Mouse (Mus musculus): ENCODE measurements around the gene Rpl7l1. TPM values are rescaled to one million over a fixed set of nuclear protein-coding genes. Genes with fewer than 3 reads are reported as not detected.
"Not testable (repeated sequence)": the region's sequence is repeated elsewhere in the genome, so short reads cannot be mapped to it uniquely, and the experiment has no call there.

Rpl7l1 gene
- polyA plus RNA-seq, 1 experiment from 2014 or later, result 74.7 TPM

DNA sequence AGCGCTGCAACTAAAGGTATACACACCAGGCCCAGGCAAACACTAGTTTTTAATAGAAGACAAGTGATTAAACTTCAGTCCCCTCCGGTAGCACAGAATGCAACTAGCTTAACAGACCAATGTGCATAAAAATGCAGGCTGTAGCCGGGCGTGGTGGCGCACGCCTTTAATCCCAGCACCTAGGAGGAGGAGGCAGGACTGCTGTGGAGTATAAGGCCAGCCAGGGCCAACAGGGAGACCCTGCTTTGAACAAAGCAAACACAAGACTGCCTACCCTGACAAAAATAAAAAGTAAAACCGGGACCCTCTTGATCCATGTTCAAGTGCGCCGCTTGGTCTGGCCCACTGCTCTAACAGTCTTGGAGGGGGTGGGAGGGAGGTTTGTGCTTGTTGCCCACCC lies 7.4 kb downstream of the Rpl7l1 start:
- H3K9me3 ChIP-seq (replicated peaks), result no peaks in the 10 kb centered on the region
- H3K4me2 ChIP-seq, result no peak overlapping the region
- no peak overlapping the region for H3K4me3 ChIP-seq (replicated peaks)
- H3K9ac ChIP-seq, result no peak overlapping the region
- H3K27ac ChIP-seq (replicated peaks), result no peak overlapping the region
- no peaks in the 10 kb centered on the region for H3K27me3 ChIP-seq
- H3K4me1 ChIP-seq (replicated peaks), result peaks cover 29% of the 10 kb centered on the region
- no peak for ATAC-seq (ENCODE audit: insufficient read depth)
- H3K36me3 ChIP-seq (replicated peaks), result peaks cover 62% of the 10 kb centered on the region
- 89% methylated on average over 9 of the region's 9 CpGs for WGBS (ENCODE audit: insufficient replicate concordance)

DNA sequence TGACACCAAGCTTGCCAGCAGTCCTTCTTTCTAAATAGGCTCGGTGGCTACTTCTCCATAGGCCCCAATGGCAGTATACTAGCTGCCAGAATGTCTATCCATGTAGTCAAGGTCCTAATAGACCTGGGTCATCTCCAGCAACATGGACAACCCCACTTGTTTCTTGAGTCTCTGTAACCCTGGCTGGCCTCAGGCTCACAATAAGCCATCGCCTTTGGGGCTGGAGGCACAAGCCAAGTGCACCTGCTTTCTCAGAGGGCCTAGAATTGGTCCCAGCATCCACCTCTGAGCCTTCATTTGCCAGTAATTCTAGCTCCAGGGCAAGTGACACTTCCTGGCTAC lies 8.4 kb downstream of the Rpl7l1 start:
- 50% methylated on average over 2 of the region's 2 CpGs for WGBS (ENCODE audit: insufficient replicate concordance)
- ATAC-seq (ENCODE audit: insufficient read depth), result no peak
- H3K27me3 ChIP-seq, result no peaks in the 10 kb centered on the region
- peak overlapping the region; percentile 81; the same call in 1 of the 2 replicates for H3K27ac ChIP-seq (replicated peaks)
- peak overlapping the region; percentile 75 for H3K4me3 ChIP-seq (replicated peaks)
- peaks cover 52% of the 10 kb centered on the region for H3K36me3 ChIP-seq (replicated peaks)
- peaks cover 25% of the 10 kb centered on the region for H3K4me1 ChIP-seq (replicated peaks)
- 0 out of 2 replicates have a peak overlapping the region, but pooled peaks have one; percentile 71 for H3K9ac ChIP-seq
- peak overlapping the region; percentile 87 for H3K4me2 ChIP-seq
- no peaks in the 10 kb centered on the region for H3K9me3 ChIP-seq (replicated peaks)

DNA sequence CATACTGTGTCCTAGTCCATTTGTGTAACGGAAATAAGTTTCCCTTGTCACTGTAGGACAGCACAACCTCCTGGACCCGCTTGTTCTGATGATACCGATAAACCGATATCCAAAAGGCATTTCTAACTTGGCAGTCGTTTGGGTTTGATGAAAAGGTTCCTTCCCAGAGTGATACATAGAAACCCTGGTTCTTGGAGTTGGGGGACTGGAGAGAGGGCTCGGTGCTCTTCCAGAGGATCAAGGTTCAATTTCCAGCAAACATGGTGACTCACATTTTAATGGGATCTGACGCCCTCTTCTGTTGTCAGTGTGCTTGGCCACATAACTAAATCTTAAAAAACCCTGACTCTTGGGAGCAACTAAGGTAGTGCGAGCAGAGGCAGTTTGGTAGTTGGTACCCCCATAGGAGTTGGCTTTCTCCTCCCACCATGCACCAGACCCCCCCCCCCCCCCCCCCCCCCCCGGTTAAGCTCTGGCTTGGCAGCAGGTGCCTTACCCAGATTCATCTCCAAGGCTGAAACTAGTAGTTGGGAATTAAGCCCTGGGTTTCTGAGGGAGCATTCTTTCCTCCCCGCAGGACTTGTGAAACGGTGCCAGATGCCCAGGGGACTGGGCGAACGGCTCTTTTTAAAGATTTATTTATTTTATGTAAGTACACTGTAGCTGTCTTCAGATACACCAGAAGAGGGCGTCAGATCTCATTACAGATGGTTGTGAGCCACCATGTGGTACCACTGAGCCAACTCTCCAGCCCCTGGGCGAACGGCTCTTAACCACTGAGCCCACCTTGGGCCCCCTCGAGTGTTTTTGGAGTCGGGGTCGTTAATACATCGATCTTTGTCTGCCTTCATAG lies 9.0 kb downstream of the Rpl7l1 start:
- Histone ChIP-seq H3K9ac (peak overlapping the region; percentile 71), H3K4me1 (replicated peaks) (peaks cover 25% of the 10 kb centered on the region), H3K27me3 (no peaks in the 10 kb centered on the region), H3K4me3 (replicated peaks) (peak overlapping the region; percentile 75), H3K9me3 (replicated peaks) (no peaks in the 10 kb centered on the region), H3K27ac (replicated peaks) (peak overlapping the region; percentile 81), H3K4me2 (peak overlapping the region; percentile 87), H3K36me3 (replicated peaks) (peaks cover 46% of the 10 kb centered on the region)
- peak; percentile 11; the same call in 1 of the 2 replicates for ATAC-seq (ENCODE audit: insufficient read depth)
- 7% methylated on average over 19 of the region's 20 CpGs for WGBS (ENCODE audit: insufficient replicate concordance)

DNA sequence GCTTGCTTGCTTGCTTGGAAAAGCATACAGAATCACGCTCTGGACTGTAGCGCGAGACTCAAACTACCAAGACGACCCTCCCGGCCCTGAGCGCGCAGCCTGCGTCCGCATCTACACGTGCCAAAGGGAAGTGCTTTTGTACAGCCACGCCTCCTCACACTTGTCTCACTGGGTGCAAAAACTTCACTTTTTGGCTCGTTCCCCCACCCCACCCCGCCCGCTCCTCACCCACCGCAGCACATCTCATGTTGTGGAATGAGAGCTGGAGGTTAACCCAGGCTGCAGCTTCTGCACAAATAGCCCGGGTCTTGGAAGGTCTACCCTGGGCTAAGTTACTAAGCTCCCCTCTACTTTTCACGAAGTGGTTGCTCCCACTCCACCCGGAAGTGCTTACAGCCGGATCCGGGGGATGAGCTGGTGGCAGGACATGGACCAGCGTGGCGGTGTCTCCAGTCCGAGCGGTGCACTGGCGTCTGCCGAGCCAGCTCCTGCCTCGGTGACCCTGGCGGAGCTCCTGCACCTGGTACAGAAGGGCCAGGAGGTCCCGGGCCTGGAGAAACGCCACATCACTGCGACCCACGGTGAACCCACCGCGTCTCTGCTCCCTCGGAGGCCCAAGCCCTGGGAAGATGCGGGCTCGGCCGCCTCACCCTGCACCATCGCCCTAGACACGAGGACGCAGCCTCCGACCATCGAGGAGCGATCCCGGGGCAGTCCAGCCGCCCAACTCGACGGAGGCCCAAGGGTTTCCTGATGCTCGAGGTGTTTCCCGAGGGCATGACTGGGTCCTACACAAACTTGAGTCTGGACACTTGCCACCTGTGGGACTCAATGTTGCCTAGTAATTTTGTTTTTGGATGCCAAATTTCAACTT lies 9.8 kb downstream of the Rpl7l1 start, which contains the start of gene 2310039H08Rik:
Gene 2310039H08Rik, plus strand, starts transcription at position 232 of the 874 bp plus-strand sequence.
- Histone ChIP-seq H3K27ac (replicated peaks) (peak within 1 kb of the TSS; percentile 81), H3K9ac (peak within 1 kb of the TSS; percentile 71), H3K9me3 (replicated peaks) (no peaks in the 10 kb centered on the region), H3K4me3 (replicated peaks) (peak within 1 kb of the TSS; percentile 75), H3K36me3 (replicated peaks) (peaks cover 38% of the 10 kb centered on the region), H3K4me2 (peak within 1 kb of the TSS; percentile 87), H3K4me1 (replicated peaks) (peaks cover 28% of the 10 kb centered on the region), H3K27me3 (no peaks in the 10 kb centered on the region)
- ATAC-seq (ENCODE audit: insufficient read depth), result peak; percentile 79
- under 1% methylated on average over 50 of the region's 50 CpGs for WGBS (ENCODE audit: insufficient replicate concordance)

DNA sequence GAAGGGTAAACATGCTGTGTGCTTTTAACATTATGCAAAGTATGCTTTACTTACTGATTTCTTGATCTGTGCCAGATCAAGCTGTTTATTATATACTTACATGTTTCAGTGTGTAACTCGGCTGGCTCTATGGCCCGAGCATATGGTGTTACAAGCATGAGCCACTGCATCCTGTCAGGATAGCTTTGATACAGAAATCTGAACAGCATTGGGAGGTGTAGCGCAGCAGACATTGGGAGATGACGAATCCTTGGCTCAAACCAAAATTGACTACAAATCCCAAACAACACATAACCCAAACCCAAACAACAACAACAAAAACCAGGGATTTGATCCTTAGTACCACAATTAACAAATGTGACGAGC lies 10.5 kb downstream of the Rpl7l1 start:
- H3K4me2 ChIP-seq, result peak overlapping the region; percentile 87
- no peak for ATAC-seq (ENCODE audit: insufficient read depth)
- H3K9me3 ChIP-seq (replicated peaks), result no peaks in the 10 kb centered on the region
- H3K27ac ChIP-seq (replicated peaks), result peak overlapping the region; percentile 81
- 7% methylated on average over 5 of the region's 5 CpGs for WGBS (ENCODE audit: insufficient replicate concordance)
- no peaks in the 10 kb centered on the region for H3K27me3 ChIP-seq
- H3K9ac ChIP-seq, result peak overlapping the region; percentile 71
- peaks cover 28% of the 10 kb centered on the region for H3K4me1 ChIP-seq (replicated peaks)
- peak overlapping the region; percentile 75 for H3K4me3 ChIP-seq (replicated peaks)
- peaks cover 32% of the 10 kb centered on the region for H3K36me3 ChIP-seq (replicated peaks)

DNA sequence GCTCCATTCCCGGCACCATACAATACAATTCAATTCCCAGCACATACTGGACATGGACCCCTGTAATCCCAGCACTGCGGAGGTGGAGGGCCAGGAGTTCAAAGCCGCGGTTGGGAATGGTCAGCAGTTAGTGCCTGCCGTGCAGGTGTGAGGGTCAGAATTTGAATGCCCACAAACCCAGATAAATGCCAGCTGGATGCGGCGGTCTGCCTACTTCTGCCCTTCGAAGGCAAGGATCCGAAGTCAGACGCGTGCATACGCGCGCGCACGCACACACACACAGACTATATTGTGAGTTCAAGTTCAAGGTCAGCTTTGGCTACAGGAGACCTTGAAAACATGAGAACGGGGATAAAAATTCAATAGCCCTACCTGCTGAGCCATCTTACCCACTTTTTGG lies 10.9 kb downstream of the Rpl7l1 start:
- ATAC-seq (ENCODE audit: insufficient read depth), result no peak
- H3K27ac ChIP-seq (replicated peaks), result no peak overlapping the region
- H3K4me3 ChIP-seq (replicated peaks), result peak overlapping the region; percentile 75
- WGBS (ENCODE audit: insufficient replicate concordance), result 64% methylated on average over 17 of the region's 17 CpGs
- 0 out of 2 replicates have a peak overlapping the region, but pooled peaks have one; percentile 71 for H3K9ac ChIP-seq
- no peaks in the 10 kb centered on the region for H3K9me3 ChIP-seq (replicated peaks)
- H3K27me3 ChIP-seq, result no peaks in the 10 kb centered on the region
- peak overlapping the region; percentile 87 for H3K4me2 ChIP-seq
- H3K36me3 ChIP-seq (replicated peaks), result peaks cover 27% of the 10 kb centered on the region
- H3K4me1 ChIP-seq (replicated peaks), result peaks cover 28% of the 10 kb centered on the region

DNA sequence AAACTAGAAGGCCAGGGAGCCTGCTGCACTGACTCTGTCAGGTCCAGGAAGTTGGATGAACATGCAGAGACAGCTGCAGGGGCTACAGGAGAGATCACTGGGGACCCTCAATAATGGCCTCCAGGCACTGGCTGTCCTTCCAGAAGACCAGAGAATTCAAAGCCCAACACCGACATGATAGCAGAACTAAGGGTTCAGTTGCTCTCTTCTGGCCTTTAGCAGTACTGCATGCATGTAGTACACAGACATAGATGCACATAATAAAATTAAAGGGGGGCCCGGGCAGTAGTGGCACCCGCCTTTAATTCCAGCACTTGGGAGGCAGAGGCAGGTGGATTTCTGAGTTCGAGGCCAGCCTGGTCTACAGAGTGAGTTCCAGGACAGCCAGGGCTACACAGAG lies 11.4 kb downstream of the Rpl7l1 start:
- no peak overlapping the region for H3K27ac ChIP-seq (replicated peaks)
- peaks cover 22% of the 10 kb centered on the region for H3K36me3 ChIP-seq (replicated peaks)
- no peak overlapping the region for H3K4me3 ChIP-seq (replicated peaks)
- H3K27me3 ChIP-seq, result no peaks in the 10 kb centered on the region
- H3K4me2 ChIP-seq, result no peak overlapping the region
- H3K9ac ChIP-seq, result no peak overlapping the region
- H3K4me1 ChIP-seq (replicated peaks), result peaks cover 28% of the 10 kb centered on the region
- no peak for ATAC-seq (ENCODE audit: insufficient read depth)
- no peaks in the 10 kb centered on the region for H3K9me3 ChIP-seq (replicated peaks)
- 70% methylated on average over 4 of the region's 4 CpGs for WGBS (ENCODE audit: insufficient replicate concordance)

DNA sequence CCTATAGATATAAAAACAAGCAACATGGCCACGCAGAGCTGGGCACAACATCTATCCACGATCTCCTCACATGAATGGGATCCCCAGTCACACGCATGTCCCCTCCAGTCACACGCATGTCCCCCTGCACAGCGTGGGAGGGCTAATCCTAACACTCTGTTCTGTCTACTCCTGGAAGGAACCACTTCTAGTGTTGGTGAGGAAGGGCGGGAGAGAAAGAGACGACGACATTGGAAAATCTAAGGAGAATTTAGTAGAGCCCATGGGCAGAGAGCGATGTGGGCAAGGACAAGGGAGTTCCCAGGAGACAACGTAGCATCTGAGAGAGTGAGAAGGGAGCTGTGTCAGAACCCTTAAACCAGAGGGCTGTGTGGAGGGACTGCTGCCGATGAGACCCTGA lies 11.9 kb downstream of the Rpl7l1 start:
- Histone ChIP-seq H3K27me3 (no peaks in the 10 kb centered on the region), H3K9me3 (replicated peaks) (no peaks in the 10 kb centered on the region), H3K4me3 (replicated peaks) (no peak overlapping the region), H3K4me1 (replicated peaks) (peaks cover 28% of the 10 kb centered on the region), H3K27ac (replicated peaks) (no peak overlapping the region), H3K36me3 (replicated peaks) (peaks cover 17% of the 10 kb centered on the region), H3K4me2 (no peak overlapping the region), H3K9ac (no peak overlapping the region)
- WGBS (ENCODE audit: insufficient replicate concordance), result 81% methylated on average over 11 of the region's 11 CpGs
- ATAC-seq (ENCODE audit: insufficient read depth), result no peak

DNA sequence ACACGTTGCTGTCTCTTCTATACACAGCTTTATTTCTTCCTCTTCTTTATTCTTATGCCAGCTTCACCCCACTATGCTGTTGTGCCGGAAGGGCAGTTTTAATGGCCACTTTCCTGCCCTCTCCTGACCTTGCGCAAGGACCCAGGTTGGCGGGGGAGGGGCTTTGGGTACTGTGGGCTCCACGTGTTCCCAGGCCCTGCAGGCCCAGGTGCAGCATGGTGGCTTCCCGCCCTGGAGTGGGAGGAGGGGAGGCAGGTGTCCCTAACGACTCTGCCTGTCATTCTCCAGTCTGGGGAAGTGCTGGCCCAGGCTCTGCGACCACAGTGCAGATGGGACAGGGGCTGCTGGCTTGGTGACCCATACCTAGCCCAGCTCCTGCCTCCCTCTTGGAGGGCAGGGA lies 14.6 kb downstream of the Rpl7l1 start:
- H3K36me3 ChIP-seq (replicated peaks), result no peaks in the 10 kb centered on the region
- H3K4me2 ChIP-seq, result no peak overlapping the region
- H3K9me3 ChIP-seq (replicated peaks), result no peaks in the 10 kb centered on the region
- no peak overlapping the region for H3K9ac ChIP-seq
- no peak for ATAC-seq (ENCODE audit: insufficient read depth)
- peaks cover 14% of the 10 kb centered on the region for H3K4me1 ChIP-seq (replicated peaks)
- H3K27ac ChIP-seq (replicated peaks), result no peak overlapping the region
- no peak overlapping the region for H3K4me3 ChIP-seq (replicated peaks)
- 41% methylated on average over 8 of the region's 8 CpGs for WGBS (ENCODE audit: insufficient replicate concordance)
- no peaks in the 10 kb centered on the region for H3K27me3 ChIP-seq

DNA sequence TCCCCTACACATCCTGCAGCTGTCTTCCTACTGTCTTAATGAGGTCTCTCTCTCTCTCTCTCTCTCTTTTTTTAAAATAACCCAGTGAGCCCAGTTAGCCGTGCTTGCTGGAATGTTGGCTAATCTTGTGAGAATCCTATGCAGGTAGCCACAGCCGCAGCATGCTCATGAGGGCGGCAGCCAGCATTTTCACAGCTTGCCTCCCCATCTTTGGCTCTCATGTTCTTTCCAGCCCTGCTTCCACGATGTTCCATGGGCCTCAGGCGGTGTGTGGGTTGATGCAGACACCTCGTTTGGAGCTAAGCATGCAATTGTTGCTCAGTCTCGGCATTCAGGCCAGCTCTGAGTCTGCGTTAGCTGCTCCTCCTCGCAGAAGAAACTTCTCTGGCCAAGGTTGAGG lies 17.6 kb downstream of the Rpl7l1 start:
- not testable (repeated sequence) for H3K9me3 ChIP-seq (replicated peaks); H3K27me3 ChIP-seq; ATAC-seq (ENCODE audit: insufficient read depth); H3K36me3 ChIP-seq (replicated peaks); H3K27ac ChIP-seq (replicated peaks); H3K4me2 ChIP-seq; H3K4me1 ChIP-seq (replicated peaks); H3K4me3 ChIP-seq (replicated peaks); H3K9ac ChIP-seq
- 66% methylated on average over 9 of the region's 9 CpGs for WGBS (ENCODE audit: insufficient replicate concordance)

DNA sequence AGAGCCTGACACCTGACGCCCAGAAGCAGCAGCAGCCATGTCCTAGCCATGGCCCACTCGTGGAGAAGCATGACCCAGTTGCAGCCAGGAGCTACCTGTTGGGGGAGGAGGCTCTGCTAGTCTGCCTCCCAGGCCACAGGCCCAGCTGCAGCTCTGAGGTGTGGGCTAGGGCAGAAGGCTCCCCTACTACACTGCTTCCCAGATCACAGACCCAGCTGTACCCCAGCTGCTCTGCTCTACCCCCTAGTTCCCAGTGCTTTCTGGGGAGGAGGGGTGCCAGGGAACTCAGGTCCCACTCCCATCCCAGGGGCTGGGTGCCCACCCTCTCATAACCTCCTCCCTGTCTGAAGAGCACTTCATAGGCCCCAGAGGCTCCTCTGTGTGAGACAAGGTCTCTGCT lies 18.9 kb downstream of the Rpl7l1 start, which contains the start of gene Ptcra:
Gene Ptcra, minus strand, starts transcription at position 169 of the 400 bp plus-strand sequence.
- no peak for ATAC-seq (ENCODE audit: insufficient read depth)

More for the DNA sequence above, 18.9 kb downstream of the Rpl7l1 start, which contains the start of gene Ptcra:
- Histone ChIP-seq H3K4me2 (no peak within 1 kb of the TSS), H3K36me3 (replicated peaks) (no peaks in the 10 kb centered on the region), H3K9me3 (replicated peaks) (no peaks in the 10 kb centered on the region), H3K9ac (no peak within 1 kb of the TSS), H3K4me3 (replicated peaks) (no peak within 1 kb of the TSS), H3K27me3 (no peaks in the 10 kb centered on the region), H3K27ac (replicated peaks) (no peak within 1 kb of the TSS), H3K4me1 (replicated peaks) (0 out of 2 replicates have a peak, but pooled peaks cover 3% of the 10 kb centered on the region)
- 54% methylated on average over 2 of the region's 2 CpGs for WGBS (ENCODE audit: insufficient replicate concordance)

All from liver, embryonic 15.5 days (tissue).